Mouse (Mus musculus): ENCODE measurements around the gene Gm49325. TPM values are rescaled to one million over a fixed set of nuclear protein-coding genes. Genes with fewer than 3 reads are reported as not detected.

Gm49325 gene
- total RNA-seq, 4 experiments from 2014 or later = 17.1 to 31.9 (median 23.8) TPM

DNA sequence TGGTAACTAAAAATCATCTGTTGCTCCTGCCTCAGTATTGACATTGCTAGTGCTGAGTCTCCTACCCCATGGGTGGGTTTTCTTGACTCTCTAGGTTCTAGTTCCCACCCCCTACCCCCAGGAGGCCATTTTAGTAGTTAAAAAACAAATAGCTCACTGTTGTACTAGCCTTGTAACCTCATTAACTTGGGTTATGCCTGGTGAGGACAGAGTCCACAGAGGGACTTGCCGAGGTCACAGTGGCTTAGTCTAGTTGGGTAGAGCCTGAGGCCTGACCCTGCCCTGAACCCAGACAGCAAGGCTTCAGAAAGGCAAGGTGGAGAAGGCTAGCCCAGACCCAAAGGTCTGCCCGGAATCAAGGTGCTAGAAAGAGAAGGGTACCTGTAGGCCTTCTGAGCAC is 18.0 kb upstream of the Gm49325 start:
- no peak for DNase-seq (ENCODE audit: low spot score in 2 of 2)

DNA sequence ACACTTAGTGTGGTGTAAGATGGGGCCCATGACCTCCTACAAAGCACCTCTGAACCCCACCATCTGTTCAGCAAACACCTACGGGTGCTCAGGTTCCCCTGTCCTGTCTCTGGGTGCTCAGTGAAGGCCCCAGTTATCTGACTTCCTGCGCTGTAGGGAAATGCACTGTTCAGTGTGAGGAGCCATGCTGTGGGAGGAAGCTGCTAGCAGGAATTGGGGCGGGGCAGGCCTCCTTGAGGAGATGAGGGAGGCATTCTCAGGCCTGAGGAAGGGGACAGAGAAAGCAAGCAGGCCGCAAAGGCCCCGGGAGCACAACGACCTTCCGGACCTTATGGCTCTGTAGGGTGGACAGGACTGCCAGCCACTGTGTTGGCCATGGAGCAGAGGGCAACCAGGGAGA is 16.9 kb upstream of the Gm49325 start:
- DNase-seq (ENCODE audit: low spot score in 2 of 2) = no peak

GRCm38 (mm10) chr10:77589749-77590148 is 16.2 kb upstream of the Gm49325 start:
- DNase-seq (ENCODE audit: low spot score in 2 of 2) = no peak

DNA sequence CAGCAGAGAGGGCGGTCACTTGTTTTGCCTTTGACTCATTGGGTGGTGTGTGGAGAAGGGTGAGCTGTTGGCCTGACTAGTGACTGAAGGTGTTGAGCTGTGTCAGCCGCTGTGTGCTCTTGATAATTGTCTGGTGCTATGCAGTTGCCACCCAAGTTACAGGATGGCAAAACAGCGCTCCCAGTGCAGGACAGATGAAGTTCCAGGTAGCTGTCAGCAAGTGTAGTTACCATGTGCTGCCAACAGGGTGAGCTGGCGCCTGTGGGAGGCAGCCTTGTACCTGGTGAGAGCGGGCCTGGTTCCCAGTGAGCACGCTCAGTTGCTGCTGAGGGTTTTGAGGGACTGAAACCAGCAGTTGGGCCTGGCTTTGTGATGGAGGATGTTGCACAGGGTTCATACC is 15.2 kb upstream of the Gm49325 start:
- no peak for DNase-seq (ENCODE audit: low spot score in 2 of 2)

DNA sequence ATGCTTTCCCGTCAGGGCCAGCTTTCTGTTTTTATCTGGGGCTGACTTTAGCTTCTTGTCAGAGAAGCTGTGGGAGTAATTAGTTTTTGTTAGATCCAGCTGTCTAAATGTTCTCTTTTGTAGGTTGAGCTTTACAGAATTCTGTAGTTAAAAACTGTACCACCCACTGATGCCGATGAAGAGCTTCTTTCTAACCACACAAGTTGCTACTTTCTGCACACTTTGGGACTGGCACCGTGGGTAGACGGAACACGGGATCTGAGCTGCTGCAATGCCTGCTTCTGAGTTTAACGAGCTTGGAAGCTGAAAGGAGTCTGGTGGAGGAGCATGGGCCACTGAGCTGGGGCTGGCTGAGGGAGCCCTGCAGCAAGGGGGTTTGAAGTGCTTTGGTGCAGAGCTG is 14.5 kb upstream of the Gm49325 start:
- peak in 1 of 2 experiments; percentile 81 for DNase-seq (ENCODE audit: low spot score in 2 of 2)

DNA sequence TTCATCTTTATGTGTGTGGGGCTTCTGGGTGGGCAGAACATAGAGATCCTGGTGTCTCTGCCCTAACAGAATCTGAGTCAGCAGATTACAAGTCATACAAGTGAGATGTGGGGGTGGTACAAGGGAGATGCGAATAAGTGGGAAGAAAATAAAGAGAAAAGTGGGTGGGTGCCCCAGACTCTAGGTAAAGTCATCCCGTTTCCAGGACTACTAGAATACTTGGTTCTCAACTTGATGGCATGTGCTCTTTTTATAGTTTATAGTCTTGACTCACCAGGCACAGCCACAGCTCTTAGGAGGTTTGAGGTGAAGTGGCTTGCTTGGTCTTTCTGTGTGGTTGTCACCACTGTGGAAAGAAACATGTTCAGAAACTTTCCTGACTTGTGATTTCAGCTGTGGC is 9.9 kb upstream of the Gm49325 start:
- peak in 1 of 2 experiments; percentile 54 for DNase-seq (ENCODE audit: low spot score in 2 of 2)

DNA sequence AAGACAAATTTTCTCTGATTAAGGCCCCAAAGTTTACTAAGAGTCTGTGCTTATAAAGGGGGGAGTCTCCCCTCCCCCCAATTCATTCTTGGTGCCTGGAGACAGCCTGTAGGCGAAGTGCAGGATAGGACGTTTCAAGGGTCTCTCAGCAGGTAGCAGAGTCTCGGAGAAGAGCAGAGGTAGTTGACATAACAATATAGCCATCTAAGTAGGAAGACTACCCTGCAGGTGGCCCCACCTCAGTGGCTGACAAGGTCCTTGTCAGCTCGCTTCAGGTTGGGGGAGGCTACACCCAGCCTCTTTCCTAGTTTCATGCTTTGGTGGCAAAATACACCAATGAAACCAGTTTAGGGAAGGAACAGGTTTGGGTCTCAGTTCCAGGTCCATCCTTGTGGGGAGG is 3.0 kb upstream of the Gm49325 start:
- no peak for DNase-seq (ENCODE audit: low spot score in 2 of 2)

GRCm38 (mm10) chr10:77604111-77604510 is 1.9 kb upstream of the Gm49325 start:
- DNase-seq (ENCODE audit: low spot score in 2 of 2) = no peak

GRCm38 (mm10) chr10:77604958-77605357 is 1.0 kb upstream of the Gm49325 start:
- no peak for DNase-seq (ENCODE audit: low spot score in 2 of 2)

GRCm38 (mm10) chr10:77605368-77605767 is 629 bp upstream of the Gm49325 start:
- DNase-seq (ENCODE audit: low spot score in 2 of 2) = no peak

DNA sequence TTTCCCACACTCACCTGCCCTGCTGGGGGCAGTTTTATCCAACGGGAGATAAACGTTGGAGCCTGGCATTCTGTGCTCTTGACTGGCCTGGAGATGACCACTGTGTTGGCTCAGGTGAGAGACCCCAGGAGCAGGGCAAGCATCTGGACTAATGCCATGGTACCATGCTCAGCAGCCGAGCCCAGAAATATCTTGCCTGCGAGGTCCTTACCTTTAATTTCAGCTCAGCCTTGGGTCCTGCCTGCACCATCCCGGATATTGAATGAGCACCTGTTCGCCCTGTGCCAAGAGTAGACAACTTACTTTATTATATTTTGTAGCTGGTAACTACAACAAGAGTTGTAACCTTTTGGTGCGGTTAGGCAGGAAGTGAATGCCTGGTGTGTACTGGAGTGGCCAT is 858 bp downstream of the Gm49325 start:
- no peak for DNase-seq (ENCODE audit: low spot score in 2 of 2)

DNA sequence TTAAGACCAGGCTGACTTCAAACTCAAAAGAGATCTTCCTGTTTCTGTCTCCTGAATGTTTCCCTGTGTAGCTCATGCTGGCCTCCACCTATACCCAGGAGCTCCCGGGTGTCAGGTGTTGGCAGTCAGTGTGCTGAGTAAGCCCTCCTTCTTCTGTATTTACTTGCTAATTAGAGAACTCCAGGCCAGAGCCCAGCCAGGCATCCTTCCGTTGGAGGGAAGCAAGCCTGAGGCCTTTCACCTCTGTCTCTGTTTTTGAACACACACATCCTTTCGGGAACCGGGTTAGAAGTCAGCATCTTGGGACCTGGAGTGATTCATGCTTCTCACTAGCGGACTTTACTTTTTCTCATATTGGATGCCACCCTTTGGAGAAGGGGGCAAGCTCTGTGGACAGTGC is 1.4 kb downstream of the Gm49325 start:
- DNase-seq (ENCODE audit: low spot score in 2 of 2) = no peak

GRCm38 (mm10) chr10:77608589-77608988 is 2.6 kb downstream of the Gm49325 start:
- DNase-seq (ENCODE audit: low spot score in 2 of 2) = no peak

GRCm38 (mm10) chr10:77610221-77610961 is 4.4 kb downstream of the Gm49325 start:
- DNase-seq (ENCODE audit: low spot score in 2 of 2) = no peak

GRCm38 (mm10) chr10:77613409-77613808 is 7.4 kb downstream of the Gm49325 start:
- DNase-seq (ENCODE audit: low spot score in 2 of 2) = no peak

DNA sequence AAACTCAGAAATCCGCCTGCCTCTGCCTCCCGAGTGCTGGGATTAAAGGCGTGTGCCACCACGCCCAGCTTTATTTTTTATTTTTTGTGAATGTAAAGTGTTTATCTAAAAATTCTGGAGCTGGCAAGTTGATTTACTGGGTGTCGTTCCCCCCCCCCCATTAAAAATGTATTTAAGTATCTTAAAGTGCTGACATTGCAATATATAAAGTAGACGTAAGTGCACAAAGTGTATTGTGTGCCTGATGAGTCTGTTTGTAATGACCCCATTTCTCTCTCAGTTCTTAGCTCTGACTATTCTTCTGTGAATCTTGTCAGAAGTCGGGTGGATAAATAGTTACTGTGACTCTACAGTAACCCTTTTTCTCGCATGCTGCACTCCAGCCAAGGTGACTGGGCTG is 9.7 kb downstream of the Gm49325 start:
- DNase-seq (ENCODE audit: low spot score in 2 of 2) = no peak

DNA sequence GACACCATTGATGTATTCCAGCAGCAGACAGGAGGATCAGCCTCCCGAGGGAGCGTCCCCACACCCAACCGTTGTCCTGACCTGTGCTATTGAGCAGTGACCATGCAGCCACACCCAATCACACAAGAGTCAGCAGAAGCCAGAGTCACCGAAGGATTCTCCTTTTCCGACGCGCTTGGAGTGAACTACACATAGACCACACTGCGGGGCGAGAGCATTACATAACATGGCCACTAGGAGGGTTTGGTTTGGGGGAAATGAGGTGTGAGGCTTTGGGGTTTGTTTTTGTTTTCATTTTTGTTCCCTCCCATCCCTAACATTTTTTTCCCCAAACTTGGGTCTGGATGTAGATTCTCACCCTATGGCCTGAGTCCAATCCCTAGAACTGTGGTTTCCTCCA is 10.2 kb downstream of the Gm49325 start:
- no peak for DNase-seq (ENCODE audit: low spot score in 2 of 2)

GRCm38 (mm10) chr10:77616926-77617325 is 10.9 kb downstream of the Gm49325 start:
- DNase-seq (ENCODE audit: low spot score in 2 of 2) = no peak

DNA sequence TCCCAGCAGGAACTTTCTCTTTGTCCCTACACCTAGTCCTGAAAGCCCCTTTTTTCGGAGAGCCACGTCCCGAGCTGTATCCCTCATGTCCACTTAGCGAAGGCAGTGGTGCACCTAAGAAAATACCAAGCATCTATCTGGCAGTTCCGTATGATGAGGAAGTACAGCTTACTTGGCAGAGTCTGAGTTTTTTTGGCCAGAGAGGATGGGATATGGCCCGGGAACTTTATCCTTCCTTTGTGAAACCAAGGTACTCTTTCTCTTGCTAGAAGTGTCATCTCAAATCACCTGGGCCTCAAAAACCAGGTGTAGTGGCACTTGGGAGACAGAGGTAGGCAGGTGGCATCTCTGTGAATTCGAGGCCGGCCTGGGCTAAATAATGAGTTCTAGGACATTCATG is 15.5 kb downstream of the Gm49325 start:
- DNase-seq (ENCODE audit: low spot score in 2 of 2) = no peak

DNA sequence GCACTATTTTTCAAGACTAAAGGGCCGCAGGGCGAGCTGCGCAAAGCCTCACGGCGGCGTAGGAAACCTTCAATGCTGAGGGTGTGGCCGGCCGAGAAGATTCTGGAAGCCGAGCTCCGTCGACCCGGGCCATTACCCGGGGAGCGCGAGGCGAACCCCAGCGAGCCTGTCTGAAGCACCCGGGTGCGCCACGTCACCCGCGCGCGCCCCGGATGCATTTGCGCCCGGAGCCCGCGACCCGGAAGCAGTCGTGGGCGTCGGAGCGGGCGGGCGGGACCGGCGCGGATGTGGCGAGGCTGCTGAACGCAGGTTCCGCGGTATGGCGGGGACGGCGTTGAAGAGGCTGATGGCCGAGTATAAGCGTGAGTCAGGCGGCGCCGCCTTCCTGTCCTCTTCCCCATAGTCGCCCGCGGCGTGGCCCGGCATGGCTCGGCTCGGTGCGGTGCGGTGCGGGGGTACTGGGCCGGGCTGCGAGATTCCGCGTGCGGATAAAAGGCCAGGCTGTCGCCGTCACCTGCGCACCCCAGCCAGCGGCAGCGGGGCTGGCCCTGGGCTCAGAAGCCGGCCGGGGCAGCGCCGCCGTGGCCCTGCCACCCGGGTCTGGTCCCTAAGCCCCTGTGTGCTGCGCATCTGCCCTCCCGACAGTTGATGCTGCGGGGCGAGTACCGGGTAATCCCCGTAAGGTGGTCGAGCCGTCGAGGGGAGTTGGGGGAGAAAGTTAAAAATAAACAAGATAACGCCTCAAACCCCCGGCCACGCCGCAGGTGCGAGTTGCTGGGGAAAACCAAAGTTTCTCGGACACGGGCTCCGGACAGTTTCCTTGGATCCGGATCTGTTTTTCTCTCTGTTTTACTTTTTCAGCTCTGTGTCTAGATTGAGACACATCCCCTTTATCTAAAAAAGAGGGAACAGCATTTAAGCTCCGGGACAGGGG is 16.3 kb downstream of the Gm49325 start, which contains the start of gene Ube2g2:
Ube2g2 (plus strand) TSS at position 221 of the 934 bp plus-strand sequence.
- peak; percentile 85 to 88 for DNase-seq (ENCODE audit: low spot score in 2 of 2)

- DNase-seq (ENCODE audit: low spot score in 2 of 2) = peak in 1 of 2 experiments; percentile 44
Observed at GRCm38 (mm10) chr10:77623069-77623492, 17.1 kb downstream of the Gm49325 start.

DNA sequence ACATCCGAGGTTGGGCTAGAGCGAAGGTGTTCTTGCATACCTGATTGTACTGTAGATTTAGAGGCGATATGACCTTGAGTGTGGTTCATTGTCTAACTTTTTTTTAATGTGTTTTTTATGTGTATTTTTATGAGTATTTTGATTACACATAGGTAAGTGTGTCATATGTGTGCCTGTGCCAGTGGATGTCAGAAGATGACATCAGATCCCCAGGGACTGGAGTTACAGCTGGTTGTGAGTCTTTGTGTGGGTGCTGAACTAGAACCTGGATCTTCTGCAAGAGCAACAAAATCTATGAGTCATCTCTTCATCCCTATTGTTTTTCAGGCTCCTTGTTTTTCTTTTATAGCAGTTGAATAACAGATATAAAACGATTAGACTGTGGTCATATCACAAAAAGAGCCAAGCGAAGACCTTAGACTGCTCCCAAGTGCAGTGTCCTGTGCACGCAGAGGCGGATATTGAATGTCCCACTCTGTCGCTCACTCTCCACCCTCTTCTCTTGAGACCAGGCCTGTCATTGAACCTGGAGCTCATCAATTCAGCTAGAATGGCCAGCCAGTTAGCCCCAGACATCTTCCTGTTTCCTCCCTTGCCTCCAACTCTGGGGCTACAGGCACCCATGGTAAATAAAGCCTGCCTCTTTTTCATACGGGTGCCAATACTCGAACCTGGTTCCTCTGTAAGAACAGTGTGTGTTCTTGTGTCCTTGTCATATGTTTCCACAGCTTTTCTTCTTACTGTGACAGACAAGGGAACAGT is 17.8 kb downstream of the Gm49325 start:
- DNase-seq (ENCODE audit: low spot score in 2 of 2) = no peak

Measured in left cerebral cortex, adult 8-10 months (tissue).